Mouse (Mus musculus) hindbrain, embryonic 13.5 days (tissue): ENCODE measurements around the gene Gm9837. TPM values are rescaled to one million over a fixed set of nuclear protein-coding genes. Genes with fewer than 3 reads are reported as not detected.

ENCODE experiments used
- ATAC-seq: fragments of 200-750 bp; cut with Nextera tagmentation; 2 replicates; pipeline ENCODE4 v1.8.0; 2017; ENCODE audit warnings: moderate TSS enrichment; ENCODE audit not compliant: low FRiP score
- H3K27ac ChIP-seq: fragments of 300-500 bp; sonication (generic); 2 replicates; pipeline ENCODE4 v1.5.1; 2015; ENCODE audit warnings: inconsistent platforms, mild to moderate bottlenecking, moderate library complexity
- H3K27me3 ChIP-seq: fragments of 300-500 bp; sonication (generic); 2 replicates; pipeline ENCODE4 v1.6.1; 2015; ENCODE audit warnings: mild to moderate bottlenecking, inconsistent platforms
- H3K36me3 ChIP-seq: fragments of 300-500 bp; sonication (generic); 2 replicates; pipeline ENCODE4 v1.6.1; 2015; ENCODE audit warnings: mild to moderate bottlenecking, inconsistent platforms
- H3K4me1 ChIP-seq: fragments of 300-500 bp; sonication (generic); replicated peaks from 2 replicates; pipeline ENCODE4 v1.6.1; 2015; ENCODE audit warnings: inconsistent platforms
- H3K4me2 ChIP-seq: fragments of 300-500 bp; sonication (generic); 2 replicates; pipeline ENCODE4 v1.6.1; 2015; ENCODE audit warnings: inconsistent platforms, mild to moderate bottlenecking, moderate library complexity
- H3K4me3 ChIP-seq: fragments of 300-500 bp; sonication (generic); 2 replicates; pipeline ENCODE4 v1.5.1; 2015; ENCODE audit warnings: mild to moderate bottlenecking, inconsistent platforms
- H3K9ac ChIP-seq: fragments of 300-500 bp; sonication (generic); 2 replicates; pipeline ENCODE4 v1.6.1; 2015; ENCODE audit warnings: mild to moderate bottlenecking, inconsistent platforms
- H3K9me3 ChIP-seq: fragments of 300-500 bp; sonication (generic); 2 replicates; pipeline ENCODE4 v1.6.1; 2016; ENCODE audit warnings: inconsistent platforms
- WGBS: fragments of 180-500 bp; shearing (Covaris S2); methylation state at CpG from one replicate; pipeline ENCODE4 v1.1.7; 2015; 5-methylcytosine and 5-hydroxymethylcytosine counted together
- polyA plus RNA-seq: library from polyadenylated mRNA; unstranded; fragments of >200 nt; fragmentation: Nextera tagmentation; extraction: Ambion mirVana; gene quantifications from 2 replicates; pipeline ENCODE4 v1.2.1, GENCODE M21; 2015

The Gm9837 gene
- polyA plus RNA-seq, result not detected in 2 replicates

GRCm38 (mm10) chr11:53469968-53470695 lies at the start of gene Gm9837:
Gene Gm9837, minus strand, starts transcription at chr11:53470479.
- peak within 1 kb of the TSS; percentile 24 for H3K4me3 ChIP-seq
- peaks cover 33% of the 10 kb centered on the region for H3K4me1 ChIP-seq
- H3K9ac ChIP-seq, result peak within 1 kb of the TSS; percentile 55
- ATAC-seq, result peak; percentile 81; the same call in 1 of the 2 replicates
- peaks cover 84% of the 10 kb centered on the region for H3K27me3 ChIP-seq
- H3K4me2 ChIP-seq, result peak within 1 kb of the TSS; percentile 52
- peak within 1 kb of the TSS; percentile 58; the same call in 1 of the 2 replicates for H3K27ac ChIP-seq
- 3% methylated on average over 29 of the region's 29 CpGs for WGBS
- no peaks in the 10 kb centered on the region for H3K9me3 ChIP-seq
- no peaks in the 10 kb centered on the region for H3K36me3 ChIP-seq

GRCm38 (mm10) chr11:53519207-53520121 lies 49.2 kb upstream of the Gm9837 start, which contains the start of gene Sept8:
Gene Sept8, plus strand, starts transcription at chr11:53519257.
- ATAC-seq, result peak; percentile 89
- Histone ChIP-seq H3K4me2 (peak within 1 kb of the TSS; percentile 83), H3K9ac (peak within 1 kb of the TSS; percentile 87), H3K9me3 (no peaks in the 10 kb centered on the region), H3K4me3 (peak within 1 kb of the TSS; percentile 73), H3K27ac (peak within 1 kb of the TSS; percentile 71), H3K27me3 (peaks cover 34% of the 10 kb centered on the region), H3K36me3 (no peaks in the 10 kb centered on the region), H3K4me1 (peaks cover 47% of the 10 kb centered on the region)
- 5% methylated on average over 65 of the region's 79 CpGs for WGBS

DNA sequence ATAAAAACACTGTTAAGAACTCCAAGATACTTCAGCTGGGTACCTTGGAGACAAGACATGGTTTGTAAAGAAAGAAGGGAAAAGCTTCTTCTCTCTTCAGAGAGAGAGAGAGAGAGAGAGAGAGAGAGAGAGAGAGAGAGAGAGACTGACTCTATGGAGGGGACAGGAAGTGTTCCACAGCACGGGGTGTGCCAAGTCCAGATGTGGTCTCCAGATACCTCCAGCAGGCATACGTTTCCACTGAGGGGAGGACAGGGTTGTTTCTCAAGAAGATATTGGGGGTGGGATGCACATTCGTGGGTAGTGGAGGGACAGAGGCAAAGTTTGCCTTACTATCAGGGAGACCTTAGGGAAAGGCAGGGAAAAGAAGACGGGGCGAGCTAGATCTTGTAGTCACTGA lies 48.5 kb upstream of the Gm9837 start:
- Histone ChIP-seq H3K4me1 (peaks cover 41% of the 10 kb centered on the region), H3K4me2 (peak overlapping the region; percentile 83), H3K9me3 (no peaks in the 10 kb centered on the region), H3K36me3 (no peaks in the 10 kb centered on the region), H3K27me3 (peaks cover 40% of the 10 kb centered on the region), H3K9ac (no peak overlapping the region), H3K4me3 (no peak overlapping the region), H3K27ac (no peak overlapping the region)
- ATAC-seq, result no peak
- 55% methylated on average over 5 of the region's 5 CpGs for WGBS

GRCm38 (mm10) chr11:53516775-53517627 lies 46.7 kb upstream of the Gm9837 start:
- Histone ChIP-seq H3K36me3 (no peaks in the 10 kb centered on the region), H3K27ac (no peak overlapping the region), H3K4me1 (peaks cover 24% of the 10 kb centered on the region), H3K9me3 (no peaks in the 10 kb centered on the region), H3K4me2 (no peak overlapping the region), H3K9ac (no peak overlapping the region), H3K4me3 (no peak overlapping the region), H3K27me3 (peaks cover 40% of the 10 kb centered on the region)
- no peak for ATAC-seq
- 46% methylated on average over 8 of the region's 8 CpGs for WGBS

- Histone ChIP-seq H3K36me3 (no peaks in the 10 kb centered on the region), H3K27me3 (peaks cover 19% of the 10 kb centered on the region), H3K27ac (no peak overlapping the region), H3K4me2 (no peak overlapping the region), H3K4me3 (no peak overlapping the region), H3K9me3 (no peaks in the 10 kb centered on the region), H3K4me1 (peaks cover 5% of the 10 kb centered on the region; the same call in 1 of the 2 replicates), H3K9ac (no peak overlapping the region)
- ATAC-seq, result no peak
- whole genome bisulfite sequencing, result 43% methylated on average over 5 of the region's 5 CpGs
These were observed 40.1 kb upstream of the Gm9837 start for GRCm38 (mm10) chr11:53510351-53510750.

DNA sequence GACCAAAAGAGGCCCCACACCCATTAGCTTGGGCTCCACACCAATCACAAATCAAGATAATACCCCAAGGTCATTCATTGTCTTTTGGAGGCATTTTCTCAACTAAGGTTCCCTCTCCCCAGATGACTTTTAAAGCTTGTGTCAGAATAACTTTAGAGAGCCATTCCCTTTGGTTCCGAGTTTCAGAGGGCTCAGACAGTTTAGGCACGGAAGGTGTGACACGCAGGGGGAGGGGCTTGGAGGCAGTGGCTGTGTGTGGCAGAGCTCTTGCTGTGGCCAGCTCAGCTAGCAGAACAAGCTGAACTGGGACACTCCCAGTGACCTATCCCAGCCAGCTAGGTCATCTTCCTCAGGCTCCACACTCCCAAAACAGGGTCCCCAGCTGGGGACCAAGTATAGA lies 38.3 kb upstream of the Gm9837 start:
- H3K27ac ChIP-seq, result no peak overlapping the region
- H3K9me3 ChIP-seq, result no peaks in the 10 kb centered on the region
- no peak overlapping the region for H3K4me2 ChIP-seq
- no peak overlapping the region for H3K4me3 ChIP-seq
- WGBS, result 67% methylated on average over 3 of the region's 3 CpGs
- no peak for ATAC-seq
- H3K4me1 ChIP-seq, result peaks cover 13% of the 10 kb centered on the region; the same call in 1 of the 2 replicates
- no peaks in the 10 kb centered on the region for H3K36me3 ChIP-seq
- H3K9ac ChIP-seq, result no peak overlapping the region
- H3K27me3 ChIP-seq, result peaks cover 16% of the 10 kb centered on the region; the same call in 1 of the 2 replicates

DNA sequence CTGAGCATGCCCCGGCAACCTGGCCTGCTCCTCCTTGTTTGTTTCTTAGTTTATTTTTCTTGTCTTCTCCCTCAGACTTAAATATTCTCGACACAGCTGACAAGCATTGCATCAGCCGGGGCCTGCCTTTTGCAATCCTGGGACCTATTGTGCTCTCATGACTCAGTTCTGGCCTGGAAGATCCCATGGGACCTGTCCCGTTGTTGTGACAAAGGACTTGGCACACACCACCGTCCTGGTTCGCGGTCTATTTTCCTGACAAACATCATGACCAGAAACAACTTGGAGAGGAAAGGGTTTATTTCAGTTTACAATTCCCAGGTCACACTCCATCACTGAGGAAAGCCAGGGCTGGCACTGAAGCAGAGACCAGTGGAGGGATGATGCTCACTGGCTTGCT lies 37.9 kb upstream of the Gm9837 start:
- H3K4me2 ChIP-seq, result no peak overlapping the region
- H3K4me3 ChIP-seq, result no peak overlapping the region
- H3K4me1 ChIP-seq, result peaks cover 13% of the 10 kb centered on the region; the same call in 1 of the 2 replicates
- peaks cover 19% of the 10 kb centered on the region; the same call in 1 of the 2 replicates for H3K27me3 ChIP-seq
- 41% methylated on average over 7 of the region's 7 CpGs for WGBS
- ATAC-seq, result no peak
- no peak overlapping the region for H3K27ac ChIP-seq
- no peaks in the 10 kb centered on the region for H3K36me3 ChIP-seq
- no peak overlapping the region for H3K9ac ChIP-seq
- H3K9me3 ChIP-seq, result no peaks in the 10 kb centered on the region

GRCm38 (mm10) chr11:53507098-53507805 lies 37.0 kb upstream of the Gm9837 start:
- H3K4me2 ChIP-seq, result no peak overlapping the region
- H3K9ac ChIP-seq, result no peak overlapping the region
- peaks cover 21% of the 10 kb centered on the region for H3K27me3 ChIP-seq
- ATAC-seq, result no peak
- H3K4me1 ChIP-seq, result peaks cover 13% of the 10 kb centered on the region; the same call in 1 of the 2 replicates
- H3K9me3 ChIP-seq, result no peaks in the 10 kb centered on the region
- WGBS, result 88% methylated on average over 9 of the region's 9 CpGs
- H3K4me3 ChIP-seq, result no peak overlapping the region
- no peak overlapping the region for H3K27ac ChIP-seq
- H3K36me3 ChIP-seq, result no peaks in the 10 kb centered on the region

- H3K4me2 ChIP-seq, result no peak overlapping the region
- H3K9me3 ChIP-seq, result no peaks in the 10 kb centered on the region
- ATAC-seq, result 0 out of 2 replicates have a peak, but pooled peaks have one; percentile 36
- H3K4me3 ChIP-seq, result no peak overlapping the region
- no peak overlapping the region for H3K27ac ChIP-seq
- peaks cover 36% of the 10 kb centered on the region for H3K27me3 ChIP-seq
- WGBS, result 46% methylated on average over 5 of the region's 5 CpGs
- H3K9ac ChIP-seq, result no peak overlapping the region
- H3K4me1 ChIP-seq, result peaks cover 17% of the 10 kb centered on the region; the same call in 1 of the 2 replicates
- H3K36me3 ChIP-seq, result no peaks in the 10 kb centered on the region
These were observed 34.9 kb upstream of the Gm9837 start for GRCm38 (mm10) chr11:53505026-53505663.

DNA sequence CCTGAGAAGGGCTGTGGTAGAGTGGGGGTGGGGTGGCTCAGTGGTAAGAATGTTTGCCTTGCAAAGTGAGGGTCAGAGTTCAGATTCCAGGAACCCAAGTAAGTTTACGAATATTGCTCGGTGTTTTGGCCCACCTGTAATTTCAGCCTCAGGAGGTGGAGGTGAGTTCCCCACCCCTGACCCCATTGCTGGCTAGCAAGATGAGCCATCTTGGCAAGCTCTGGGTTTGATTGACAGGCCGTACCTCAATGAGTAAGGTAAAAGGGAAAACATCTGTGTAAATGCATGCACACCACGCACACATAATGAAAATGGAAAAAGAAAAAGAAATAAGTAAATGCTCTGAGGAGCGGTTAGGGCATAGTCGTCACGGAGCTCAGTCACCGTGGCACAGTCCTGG lies 34.1 kb upstream of the Gm9837 start:
- Histone ChIP-seq H3K4me1 (peaks cover 17% of the 10 kb centered on the region; the same call in 1 of the 2 replicates), H3K27ac (no peak overlapping the region), H3K9me3 (no peaks in the 10 kb centered on the region), H3K4me3 (no peak overlapping the region), H3K4me2 (no peak overlapping the region), H3K9ac (no peak overlapping the region), H3K27me3 (peaks cover 44% of the 10 kb centered on the region), H3K36me3 (no peaks in the 10 kb centered on the region)
- no peak for ATAC-seq
- WGBS, result 92% methylated on average over 8 of the region's 8 CpGs

DNA sequence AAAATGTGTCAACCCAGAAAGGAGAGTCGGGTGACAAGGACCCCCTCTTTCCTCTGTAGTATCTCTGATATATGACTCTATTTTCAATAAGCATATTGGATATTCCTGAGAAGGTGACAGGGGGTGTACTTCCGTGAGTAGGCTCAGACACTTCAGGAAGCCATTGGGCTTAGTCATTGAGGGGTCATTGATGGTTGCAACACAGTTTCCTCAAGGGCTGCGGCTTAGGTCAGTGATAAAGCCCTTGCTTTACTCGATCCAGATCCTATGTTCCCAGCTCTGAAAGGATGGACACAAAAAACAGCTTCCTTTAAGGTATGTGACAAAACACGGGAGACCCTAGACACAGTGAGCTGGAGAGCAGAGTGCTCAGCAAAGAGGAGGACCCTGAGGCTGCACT lies 33.5 kb upstream of the Gm9837 start:
- no peak overlapping the region for H3K4me2 ChIP-seq
- no peak overlapping the region for H3K4me3 ChIP-seq
- ATAC-seq, result no peak
- no peak overlapping the region for H3K27ac ChIP-seq
- H3K4me1 ChIP-seq, result peaks cover 17% of the 10 kb centered on the region; the same call in 1 of the 2 replicates
- no peak overlapping the region for H3K9ac ChIP-seq
- WGBS, result 92% methylated on average over 5 of the region's 5 CpGs
- H3K27me3 ChIP-seq, result peaks cover 47% of the 10 kb centered on the region
- no peaks in the 10 kb centered on the region for H3K36me3 ChIP-seq
- no peaks in the 10 kb centered on the region for H3K9me3 ChIP-seq
